Mouse (Mus musculus) G1E (cell line): ENCODE data around the gene Vegfa.

Source experiments
- CTCF ChIP-seq: IDR thresholded peaks from 2 replicates; pipeline ENCODE4 v1.5.1; 2012; ENCODE audit warnings: low read depth, low read length, inconsistent platforms, mixed read lengths
- GATA2 ChIP-seq: IDR thresholded peaks from 2 replicates; pipeline ENCODE4 v1.6.1; 2012; ENCODE audit warnings: low read depth, low read length, inconsistent platforms, borderline replicate concordance
- TAL1 ChIP-seq: conservative IDR thresholded peaks from 2 replicates; pipeline ENCODE4 v1.6.1; 2012; ENCODE audit warnings: low read depth, low read length, inconsistent platforms, mixed read lengths

GRCm38 (mm10) chr17:46025927-46026668 lies 6.1 kb downstream of the Vegfa start:
- TF ChIP-seq CTCF (no peak), GATA2 (no peak), TAL1 (no peak)
